In genomic region chr10:37667031-37667745, GRCm38 (mm10) we compare ENCODE assay signal across 16 mouse cellular contexts.
A peak's percentile ranks its signal among the peaks of the same experiment; 100 is the strongest.
DNase-seq lines count a peak whose midpoint lies in the region; ATAC-seq and TF ChIP-seq lines count a peak whose summit lies in the region.
"Had no signal": no experiment of that assay in that cellular context is flagged by ENCODE, and none has a peak within 500 bp of the region (broad histone marks: within the 10 kb centered on the region; RNA-seq: fewer than 3 reads in every experiment).

No protein-coding gene starts in this region.

- peak; percentile 26 for DNase-seq in forebrain, embryonic 10.5 days (ENCODE audit: extremely low spot score, low spot score)
- DNase-seq in forebrain, postnatal 0 days: no peak
- peak; percentile 59 for DNase-seq in embryo, embryonic 10 days (ENCODE audit: low spot score)
- DNase-seq in midbrain, embryonic 14.5 days: peak; percentile 45
- DNase-seq in left cerebral cortex, adult 11 months (ENCODE audit: low spot score): no peak
- no peak for DNase-seq in gastrocnemius, postnatal 25 days
- no peak for DNase-seq in limb, embryonic 10.5 days (ENCODE audit: low spot score)
- DNase-seq: adrenal gland, adult 8-10 months; cerebellum, postnatal 36 days; kidney, adult 18-20 months; lung, adult 18-20 months; right cerebral cortex, adult 18-20 months had no signal

- no peak for TF ChIP-seq CTCF in forebrain, postnatal 0 days (IDR thresholded peaks at IDR 0.05; ENCODE audit: low read depth)

- no peak for ATAC-seq in forebrain, postnatal 0 days
- ATAC-seq in forebrain, embryonic 15.5 days (replicated peaks): peak; percentile 51; the same call in 1 of the 2 replicates
- ATAC-seq in midbrain, embryonic 14.5 days (ENCODE audit: low FRiP score, low TSS enrichment): peak; percentile 75

- H3K27ac ChIP-seq in forebrain, embryonic 10.5 days: peak overlapping the region; percentile 77
- no peak overlapping the region for H3K27ac ChIP-seq in forebrain, postnatal 0 days (ENCODE audit: low read depth, low read length)
- H3K27ac ChIP-seq in forebrain, embryonic 15.5 days (replicated peaks): no peak overlapping the region
- 0 out of 2 replicates have a peak overlapping the region, but pooled peaks have one; percentile 20 for H3K27ac ChIP-seq in midbrain, embryonic 14.5 days (replicated peaks; ENCODE audit: low read depth, low read length)
- H3K27ac ChIP-seq in limb, embryonic 10.5 days: no peak overlapping the region
- H3K27ac ChIP-seq: left cerebral cortex, adult 2 months; limb, embryonic 15.5 days; macrophage had no signal

- H3K4me3 ChIP-seq in forebrain, embryonic 10.5 days: no peak overlapping the region
- no peak overlapping the region for H3K4me3 ChIP-seq in forebrain, postnatal 0 days (ENCODE audit: low read depth, low read length)
- H3K4me3 ChIP-seq in forebrain, embryonic 15.5 days: no peak overlapping the region
- no peak overlapping the region for H3K4me3 ChIP-seq in midbrain, embryonic 14.5 days (replicated peaks; ENCODE audit: low read depth, low read length)
- H3K4me3 ChIP-seq in limb, embryonic 10.5 days: no peak overlapping the region
- H3K4me3 ChIP-seq: left cerebral cortex, adult 2 months; limb, embryonic 15.5 days had no signal

- no peak overlapping the region for H3K4me2 ChIP-seq in forebrain, postnatal 0 days (ENCODE audit: low read depth)
- no peak overlapping the region for H3K4me2 ChIP-seq in forebrain, embryonic 15.5 days (replicated peaks)
- no peak overlapping the region for H3K4me2 ChIP-seq in midbrain, embryonic 14.5 days (ENCODE audit: low read length)
- H3K4me2 ChIP-seq: limb, embryonic 15.5 days had no signal

- H3K36me3 ChIP-seq in forebrain, embryonic 10.5 days (replicated peaks): no peaks in the 10 kb centered on the region
- H3K36me3 ChIP-seq in forebrain, postnatal 0 days (ENCODE audit: insufficient read depth): no peaks in the 10 kb centered on the region
- no peaks in the 10 kb centered on the region for H3K36me3 ChIP-seq in forebrain, embryonic 15.5 days
- no peaks in the 10 kb centered on the region for H3K36me3 ChIP-seq in midbrain, embryonic 14.5 days (ENCODE audit: control insufficient read depth, insufficient read depth, low read length)
- H3K36me3 ChIP-seq in limb, embryonic 10.5 days: no peaks in the 10 kb centered on the region
- H3K36me3 ChIP-seq: limb, embryonic 15.5 days had no signal

- no peak overlapping the region for H3K9ac ChIP-seq in forebrain, postnatal 0 days
- H3K9ac ChIP-seq in forebrain, embryonic 15.5 days (replicated peaks): no peak overlapping the region
- H3K9ac ChIP-seq in midbrain, embryonic 14.5 days (replicated peaks; ENCODE audit: low read length): no peak overlapping the region
- H3K9ac ChIP-seq: limb, embryonic 15.5 days had no signal

- WGBS in forebrain, embryonic 10.5 days: 27% methylated on average over 7 of the region's 7 CpGs
- WGBS in forebrain, postnatal 0 days: 22% methylated on average over 7 of the region's 7 CpGs
- 16% methylated on average over 7 of the region's 7 CpGs for WGBS in forebrain, embryonic 15.5 days
- WGBS in midbrain, embryonic 14.5 days: 7% methylated on average over 7 of the region's 7 CpGs
- 65% methylated on average over 7 of the region's 7 CpGs for WGBS in limb, embryonic 10.5 days

- no peaks in the 10 kb centered on the region for H3K9me3 ChIP-seq in forebrain, embryonic 10.5 days
- H3K9me3 ChIP-seq in forebrain, postnatal 0 days (ENCODE audit: low read length): no peaks in the 10 kb centered on the region
- H3K9me3 ChIP-seq in forebrain, embryonic 15.5 days: no peaks in the 10 kb centered on the region
- H3K9me3 ChIP-seq in midbrain, embryonic 14.5 days (ENCODE audit: control insufficient read depth, low read length): no peaks in the 10 kb centered on the region
- H3K9me3 ChIP-seq in limb, embryonic 10.5 days (replicated peaks): no peaks in the 10 kb centered on the region
- H3K9me3 ChIP-seq: limb, embryonic 15.5 days had no signal

- H3K4me1 ChIP-seq in forebrain, embryonic 10.5 days: peaks cover 44% of the 10 kb centered on the region
- H3K4me1 ChIP-seq in forebrain, postnatal 0 days (ENCODE audit: insufficient read depth): 0 out of 2 replicates have a peak, but pooled peaks cover 3% of the 10 kb centered on the region
- peaks cover 13% of the 10 kb centered on the region for H3K4me1 ChIP-seq in forebrain, embryonic 15.5 days
- H3K4me1 ChIP-seq in midbrain, embryonic 14.5 days (ENCODE audit: control insufficient read depth, insufficient read depth, low read length): peaks cover 18% of the 10 kb centered on the region
- H3K4me1 ChIP-seq in limb, embryonic 10.5 days: no peaks in the 10 kb centered on the region
- H3K4me1 ChIP-seq: limb, embryonic 15.5 days had no signal

- no peaks in the 10 kb centered on the region for H3K27me3 ChIP-seq in forebrain, embryonic 10.5 days (ENCODE audit: poor library complexity, severe bottlenecking)
- no peaks in the 10 kb centered on the region for H3K27me3 ChIP-seq in forebrain, postnatal 0 days (ENCODE audit: insufficient read depth, low read length)
- H3K27me3 ChIP-seq in forebrain, embryonic 15.5 days: no peaks in the 10 kb centered on the region
- no peaks in the 10 kb centered on the region for H3K27me3 ChIP-seq in midbrain, embryonic 14.5 days (ENCODE audit: control insufficient read depth, insufficient read depth, low read length)
- no peaks in the 10 kb centered on the region for H3K27me3 ChIP-seq in limb, embryonic 10.5 days (ENCODE audit: low read depth, poor library complexity, severe bottlenecking)
- H3K27me3 ChIP-seq: limb, embryonic 15.5 days had no signal

Comparison
In these comparisons a context has a peak if more than half of its experiments do, and no peak if none do; other contexts are left out.
1. DNase-seq: peak in forebrain, embryonic 10.5 days (single experiment), embryo, embryonic 10 days (single experiment) and midbrain, embryonic 14.5 days (single experiment); none in forebrain, postnatal 0 days (single experiment), left cerebral cortex, adult 11 months (single experiment), gastrocnemius, postnatal 25 days (single experiment) and limb, embryonic 10.5 days (single experiment).
2. H3K27ac ChIP-seq: peak in forebrain, embryonic 10.5 days (single experiment) and midbrain, embryonic 14.5 days (single experiment); none in forebrain, postnatal 0 days (single experiment), forebrain, embryonic 15.5 days (single experiment) and limb, embryonic 10.5 days (single experiment).